Mouse (Mus musculus) adrenal gland, postnatal 14 days (tissue): Measurements from ENCODE around the gene Sel1l2. TPM values are rescaled to one million over a fixed set of nuclear protein-coding genes. Genes with fewer than 3 reads are reported as not detected.
A peak's percentile ranks its signal among the peaks of the same experiment; 100 is the strongest.

ENCODE experiments used
- DNase-seq: peaks from one replicate; pipeline ENCODE4 v3.0.0; 2021; ENCODE audit warnings: mixed read lengths
- long read RNA-seq, 2 experiments: library from polyadenylated mRNA; stranded (forward); transcript quantifications; one replicate each; pipeline ENCODE4 v2.0.0; 2021
- total RNA-seq: library from RNA; stranded (reverse); gene quantifications from 2 replicates; pipeline ENCODE4 v1.2.3, GENCODE M21; 2021

The Sel1l2 gene
- not detected in 2 replicates for total RNA-seq
- long read RNA-seq, experiment 1, partial matches to known transcripts = 0 of 2 reads
- long read RNA-seq, experiment 1, other reads (novel, unspliced or antisense) = 2 of 2 reads
- long read RNA-seq, experiment 2, partial matches to known transcripts = 0 of 9 reads
- long read RNA-seq, experiment 2, other reads (novel, unspliced or antisense) = 9 of 9 reads

DNA sequence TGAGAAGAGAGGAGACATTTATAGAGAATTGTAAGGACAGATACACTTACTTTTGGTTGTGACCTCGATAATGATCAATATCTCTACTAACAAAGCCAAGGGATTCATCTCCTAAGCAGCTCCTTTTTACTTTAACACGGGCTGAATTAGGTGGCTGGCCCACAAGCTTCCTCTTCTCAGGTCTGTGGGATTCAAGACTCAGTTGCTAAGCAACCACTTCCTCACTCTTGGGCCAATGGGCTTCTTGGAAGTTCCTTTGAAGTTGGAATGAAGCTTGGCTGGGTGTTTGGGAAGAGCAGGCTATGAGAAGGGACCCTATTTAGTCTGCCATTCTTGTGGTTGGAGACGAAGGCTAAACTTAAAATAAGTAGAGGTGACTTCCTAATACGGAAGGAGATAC is at the start of gene Sel1l2:
Gene Sel1l2, minus strand, starts transcription at position 182 of the 400 bp plus-strand sequence.
- DNase-seq = no peak

DNA sequence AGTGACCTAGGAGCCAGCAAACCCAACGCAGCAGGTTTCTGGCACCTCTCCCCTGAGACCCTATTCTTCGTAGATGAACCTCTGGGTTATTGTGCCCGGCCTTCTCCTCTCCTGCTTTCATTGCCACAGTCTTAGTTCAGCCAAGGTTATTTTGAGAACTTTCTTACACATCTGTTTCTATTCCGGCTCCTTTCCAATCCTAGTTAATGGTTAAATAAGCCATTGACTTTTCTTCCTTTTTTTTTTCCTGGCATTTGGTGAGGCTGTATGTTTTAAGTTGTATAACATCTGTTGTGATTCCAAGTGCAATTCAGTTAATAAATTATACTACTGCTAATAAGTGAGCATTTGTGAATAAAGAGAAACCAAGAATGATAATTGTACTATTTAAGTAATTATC is 49.6 kb upstream of the Sel1l2 start:
- DNase-seq = no peak

DNA sequence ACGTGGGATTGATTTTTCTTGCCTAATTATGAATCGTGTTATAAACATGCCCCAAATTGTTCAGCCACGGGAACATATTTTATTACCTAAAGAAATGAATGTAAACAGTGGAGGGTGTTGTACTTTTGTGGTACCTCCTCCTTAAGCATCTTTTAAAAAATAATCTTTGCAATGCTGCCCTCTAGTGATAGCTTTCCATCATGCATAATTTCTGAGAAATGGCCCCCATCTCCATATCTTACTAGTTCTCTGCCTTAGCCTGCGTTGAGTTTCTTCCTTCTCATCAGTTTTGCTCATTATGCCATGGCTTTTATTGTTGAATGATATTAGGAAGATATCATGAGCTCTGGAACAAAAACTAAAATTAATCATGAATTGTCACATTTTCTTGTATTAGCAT is 37.8 kb upstream of the Sel1l2 start:
- DNase-seq = no peak

DNA sequence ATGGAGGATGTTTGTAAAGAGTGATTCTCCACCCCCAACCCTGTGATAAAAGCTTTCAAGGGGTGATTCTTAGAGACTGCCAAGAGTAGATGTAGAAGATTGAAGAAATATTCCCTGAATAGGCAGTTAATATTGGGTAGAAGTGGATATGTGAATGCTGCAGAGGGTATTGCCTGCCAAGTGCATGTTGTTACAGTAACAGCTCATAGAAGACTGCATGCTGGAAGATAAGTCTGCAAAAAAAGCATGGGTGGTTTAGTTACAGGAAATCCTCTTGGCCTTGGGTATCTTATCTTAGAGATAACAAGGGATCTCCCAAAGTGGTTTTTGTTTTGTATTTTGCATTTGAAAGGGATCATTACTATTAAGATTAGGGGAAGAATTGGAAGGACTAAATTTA is 36.3 kb upstream of the Sel1l2 start:
- no peak for DNase-seq

DNA sequence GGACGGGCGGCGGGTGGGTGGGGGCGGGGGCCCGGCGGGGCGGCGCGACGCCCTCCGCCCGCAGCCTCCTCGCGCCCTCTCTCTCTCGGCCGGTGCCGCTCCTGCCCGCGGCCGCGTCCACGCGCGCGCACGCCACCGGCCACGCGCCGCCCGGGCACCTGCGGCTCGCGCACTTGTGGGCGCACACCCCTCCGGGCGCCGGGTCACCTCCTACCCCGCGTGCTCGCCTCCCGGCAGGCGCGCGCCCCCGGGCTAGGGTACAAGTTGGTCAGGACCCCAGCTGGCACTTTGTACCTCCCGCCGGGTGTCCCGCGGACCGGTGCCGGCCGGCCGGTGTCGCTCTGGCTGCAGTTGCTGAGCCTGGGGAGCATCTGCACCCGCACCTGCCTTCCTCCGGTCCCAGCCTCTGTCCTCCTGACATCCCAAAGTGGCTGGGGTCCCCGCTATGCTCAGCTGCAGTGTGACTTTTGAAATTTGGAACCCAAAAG is 6.3 kb upstream of the Sel1l2 start:
- peak; percentile 32 for DNase-seq

DNA sequence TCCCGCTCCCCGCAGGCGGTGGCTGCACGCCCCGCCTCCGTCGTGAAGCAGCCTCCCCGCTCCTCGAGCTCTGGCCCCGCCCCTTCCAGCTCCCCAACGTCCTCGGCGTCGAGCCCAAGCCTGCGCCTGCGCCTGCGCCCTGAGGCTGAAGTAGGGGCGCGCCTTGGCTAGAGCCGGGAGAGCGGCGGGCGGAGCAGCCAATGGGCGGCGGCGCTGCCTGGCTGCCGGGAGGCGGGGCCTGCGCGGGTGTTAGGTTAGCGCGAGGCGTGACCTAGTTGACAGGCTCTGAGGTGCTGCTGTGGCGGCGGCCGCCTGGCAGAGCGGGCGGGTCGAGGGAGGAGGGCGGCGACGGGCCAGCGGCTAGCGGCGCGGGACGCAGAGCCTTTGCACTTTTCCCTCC is 5.7 kb upstream of the Sel1l2 start, which contains the start of gene Macrod2:
Gene Macrod2, plus strand, starts transcription at position 131 of the 400 bp plus-strand sequence.
- peak; percentile 99 for DNase-seq

DNA sequence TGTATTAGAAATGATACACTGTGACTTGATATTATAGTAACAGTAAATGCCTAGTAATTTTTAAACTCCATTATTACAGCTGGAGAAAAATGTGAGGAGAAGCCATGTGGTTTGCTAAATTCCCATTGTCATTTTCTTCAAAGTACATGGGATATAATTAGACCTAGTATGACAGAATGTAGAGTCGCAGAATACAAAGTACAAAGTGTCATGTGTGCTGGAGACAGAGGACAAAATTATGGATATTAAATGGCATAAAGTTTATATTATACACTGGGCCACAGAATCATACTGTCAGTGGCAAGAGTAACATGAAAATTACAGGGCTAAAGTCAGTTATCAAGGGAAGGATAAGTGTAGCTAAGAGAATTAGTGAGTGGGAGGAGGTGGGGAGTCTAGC is 24.7 kb downstream of the Sel1l2 start:
- no peak for DNase-seq

DNA sequence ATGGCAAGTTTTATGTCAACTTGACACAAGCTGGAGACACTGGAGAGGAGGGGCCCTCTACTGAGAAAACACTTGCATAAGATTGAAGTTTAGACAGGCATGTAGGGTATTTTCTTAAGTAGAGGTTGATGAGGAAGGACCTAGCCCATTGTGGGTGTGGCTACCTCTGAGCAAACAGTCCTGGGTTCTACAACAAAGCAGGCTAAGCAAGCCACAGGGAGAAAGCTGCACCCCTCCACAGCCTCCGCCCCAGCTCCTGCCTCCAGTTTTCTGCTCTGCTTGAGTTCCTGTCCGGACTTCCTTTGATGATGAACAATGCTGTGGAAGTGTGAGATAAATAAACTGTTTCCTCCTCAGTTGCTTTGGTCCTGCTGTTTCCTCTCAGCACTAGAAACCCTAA is 29.6 kb downstream of the Sel1l2 start:
- DNase-seq = no peak

DNA sequence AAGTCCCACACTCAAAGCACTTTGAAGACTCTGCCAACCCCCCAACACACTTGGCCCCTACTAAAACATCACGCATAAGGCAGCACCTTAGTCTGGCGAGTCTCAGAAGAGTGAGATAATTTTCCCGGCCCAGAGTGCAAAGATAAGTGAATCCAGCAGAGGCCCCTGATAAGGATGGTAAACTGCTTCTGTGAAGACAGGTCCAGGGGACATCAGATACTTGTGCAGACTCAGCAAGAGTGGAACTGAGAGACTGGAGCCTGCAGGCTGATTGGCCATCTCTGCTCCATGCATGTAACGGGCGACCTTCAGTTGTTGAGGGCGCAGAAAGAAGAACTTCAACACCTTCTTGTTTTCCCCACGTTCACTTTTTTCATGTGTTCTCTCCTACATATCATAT is 47.1 kb downstream of the Sel1l2 start:
- no peak for DNase-seq

DNA sequence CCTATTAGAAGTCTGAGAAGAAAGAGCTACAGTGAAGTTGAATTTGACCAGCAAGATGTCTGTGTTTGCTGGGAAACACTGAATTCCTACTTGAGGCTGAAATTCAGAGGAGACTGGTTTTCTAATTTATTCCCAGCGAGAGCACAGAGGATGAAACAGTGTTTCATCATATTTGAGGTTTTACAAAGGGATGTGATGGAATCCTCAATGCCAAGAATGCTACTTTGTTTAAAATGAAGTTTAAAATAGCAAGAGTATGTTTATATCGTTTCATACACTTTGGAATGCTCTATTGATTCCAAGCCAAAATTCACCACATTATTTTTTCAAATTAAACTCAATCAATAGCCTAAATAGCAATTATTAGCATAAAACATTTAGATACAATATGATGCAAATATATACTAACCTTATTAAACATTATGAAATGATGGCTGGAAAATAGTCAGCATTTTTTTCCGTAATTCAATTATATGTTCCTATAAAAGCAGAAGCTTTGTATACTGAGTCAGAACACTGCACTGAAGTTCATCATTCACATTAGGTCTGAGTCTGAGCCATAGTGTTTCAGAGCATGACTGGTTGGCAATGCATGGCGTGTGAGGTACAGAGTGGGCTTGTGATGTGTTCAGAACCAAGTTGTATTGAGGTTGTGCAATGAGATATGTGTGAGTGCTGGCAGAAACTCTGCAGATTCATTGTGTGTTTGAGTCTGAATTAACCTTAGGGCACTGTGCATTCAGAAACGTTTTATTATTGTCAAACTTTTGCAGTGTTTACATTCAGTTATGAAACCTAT is 58.8 kb downstream of the Sel1l2 start:
- DNase-seq = no peak

DNA sequence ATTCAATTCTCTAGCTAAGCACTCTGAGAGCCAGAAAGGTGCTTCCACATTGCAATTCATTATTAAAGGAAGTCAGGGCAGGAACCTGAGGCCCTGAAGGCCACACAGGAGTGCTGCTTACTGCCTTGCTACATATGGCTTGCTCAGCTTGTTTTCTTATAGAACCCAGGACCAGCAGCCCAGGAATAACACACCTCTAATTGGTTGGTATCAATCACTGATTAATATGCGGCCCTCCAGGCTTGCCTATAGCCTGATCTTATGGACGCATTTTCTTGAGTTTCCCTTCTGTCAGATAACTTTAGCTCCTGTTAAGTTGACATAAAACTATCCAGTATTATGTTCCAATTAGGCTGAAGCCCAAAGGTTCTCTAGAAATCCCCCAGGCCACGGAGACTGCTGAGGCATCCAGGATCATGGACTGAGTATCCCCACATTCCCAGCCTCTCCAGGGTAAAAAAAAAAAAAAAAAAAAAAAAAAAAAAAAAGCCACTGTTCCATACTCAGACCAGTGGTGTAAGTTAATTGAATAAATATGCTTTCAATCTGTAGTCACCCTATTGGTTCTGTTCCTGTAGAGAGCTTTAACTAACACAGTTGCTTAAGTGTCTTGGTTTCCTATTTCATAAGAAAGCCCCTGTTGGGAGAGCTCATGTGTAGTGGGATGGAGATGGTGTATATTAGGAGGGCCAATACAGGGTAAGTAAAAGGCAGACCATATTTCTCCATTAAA is 86.4 kb downstream of the Sel1l2 start:
- no peak for DNase-seq

DNA sequence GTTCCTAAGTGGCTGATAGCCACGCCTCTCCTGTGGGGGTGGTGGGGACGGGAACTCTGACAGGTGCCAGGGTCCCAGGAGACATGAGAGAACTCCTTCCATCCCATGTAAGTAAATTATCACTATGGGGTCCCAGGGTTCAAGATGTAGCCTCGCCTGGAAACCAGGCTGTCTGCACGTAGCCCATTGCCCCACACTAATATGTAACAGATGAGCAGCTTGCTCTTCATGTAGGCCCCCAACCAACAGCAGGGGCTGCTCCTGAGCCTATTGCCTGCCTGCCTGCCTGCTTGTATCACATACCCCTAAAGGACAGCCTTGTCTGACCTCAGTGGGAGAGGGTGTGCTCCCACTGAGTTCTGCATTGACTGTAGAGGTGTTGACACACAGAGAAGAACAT is 92.4 kb downstream of the Sel1l2 start:
- DNase-seq = no peak

DNA sequence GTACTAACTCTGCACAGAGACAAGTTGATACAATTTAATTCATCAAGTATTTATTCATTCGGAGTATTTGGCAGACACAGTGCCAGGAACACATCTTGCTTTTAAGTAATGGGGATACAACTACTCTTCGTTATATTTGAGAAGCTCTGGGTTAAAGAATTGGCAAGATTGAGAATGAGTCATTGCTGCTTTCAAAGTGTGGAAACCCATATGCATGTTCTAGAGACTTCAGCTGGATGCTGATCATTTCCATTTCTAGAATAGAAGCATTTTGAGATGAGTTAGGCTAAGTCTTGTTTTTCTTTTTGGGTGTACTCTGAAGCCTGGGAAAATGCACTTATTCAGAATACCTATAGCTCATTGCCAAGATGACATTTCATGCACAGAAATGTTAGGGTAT is 95.7 kb downstream of the Sel1l2 start:
- no peak for DNase-seq

DNA sequence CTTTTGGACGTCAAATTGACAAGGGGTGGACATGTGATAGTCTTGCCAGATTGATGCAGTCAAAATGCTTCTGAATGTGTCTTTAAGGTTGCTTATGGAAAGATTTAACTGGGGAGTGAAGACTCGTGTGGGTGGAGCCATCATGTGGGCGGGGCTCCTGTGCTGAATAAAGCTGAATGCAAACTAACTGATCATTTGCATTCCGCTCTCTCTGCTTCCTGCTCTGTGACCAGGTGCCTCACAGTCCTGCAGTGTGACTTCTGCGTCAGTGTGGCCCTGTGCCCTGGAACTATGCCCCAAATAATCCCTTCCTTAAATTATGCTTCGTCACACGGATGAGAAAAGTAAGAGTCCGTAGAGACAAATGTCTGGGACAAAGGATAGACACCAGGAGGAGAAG is 108.7 kb downstream of the Sel1l2 start:
- no peak for DNase-seq

DNA sequence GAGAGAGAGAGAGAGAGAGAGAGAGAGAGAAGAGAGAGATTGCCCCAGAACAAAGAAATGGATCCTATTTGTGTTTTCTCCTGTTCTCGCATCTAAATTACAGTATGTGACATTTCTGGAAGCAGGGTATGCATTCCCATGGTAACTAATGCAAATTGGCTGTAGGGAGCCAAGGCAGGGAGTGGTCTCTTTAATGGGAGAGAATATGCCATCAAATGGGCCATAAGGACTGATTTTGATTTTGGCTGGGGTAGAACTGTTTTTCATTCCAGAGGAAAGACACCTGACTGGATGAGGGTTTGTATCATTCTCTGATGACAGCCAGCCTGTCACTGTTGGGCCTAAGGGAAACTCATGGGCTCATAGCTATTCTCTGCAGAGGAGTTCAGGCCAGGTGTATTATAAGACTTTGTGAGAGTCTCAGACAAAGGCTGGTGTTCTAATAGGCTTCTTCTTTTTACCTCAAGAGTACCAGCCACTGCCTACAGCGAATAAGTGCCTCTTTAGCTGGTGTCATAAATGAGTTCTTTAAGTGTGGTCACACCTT is 133.8 kb downstream of the Sel1l2 start:
- DNase-seq = no peak

DNA sequence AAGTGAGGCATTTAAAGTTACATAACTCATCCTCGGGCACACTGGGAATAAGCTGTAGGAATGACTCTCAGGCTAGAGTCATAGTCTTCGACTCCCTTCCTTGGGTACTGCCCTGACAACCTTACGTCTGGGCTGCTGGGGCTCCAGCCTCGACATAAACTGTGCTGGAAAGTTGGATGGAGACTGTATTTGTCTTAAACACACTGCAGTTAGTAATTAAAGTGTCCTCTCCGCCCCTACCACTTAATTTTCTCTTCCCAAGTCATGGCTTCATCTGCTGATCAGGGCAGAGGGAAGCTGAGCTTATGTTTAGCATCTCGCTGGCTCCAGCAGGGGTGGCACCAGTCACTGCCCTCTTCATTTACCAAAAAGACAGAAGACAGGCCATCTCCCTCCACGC is 135.2 kb downstream of the Sel1l2 start:
- DNase-seq = no peak

DNA sequence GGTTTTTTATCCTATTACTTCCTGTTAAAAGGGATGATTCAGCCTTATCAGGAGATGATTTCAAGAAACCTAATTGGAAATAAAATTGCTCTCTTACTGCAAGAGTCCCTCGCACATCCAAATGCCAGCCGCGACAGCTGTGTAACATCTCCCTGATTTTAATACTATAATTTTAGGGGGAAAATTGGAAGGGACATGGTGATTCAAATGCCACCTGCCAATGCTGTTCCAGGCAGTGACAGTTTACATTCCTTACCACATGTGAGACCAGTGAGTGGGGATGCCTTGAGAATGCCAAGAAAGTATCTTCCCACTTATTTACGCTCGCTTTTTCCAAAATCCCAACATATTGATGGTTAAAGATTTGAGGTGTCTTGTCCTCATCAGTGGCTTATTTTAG is 146.4 kb downstream of the Sel1l2 start:
- DNase-seq = no peak

DNA sequence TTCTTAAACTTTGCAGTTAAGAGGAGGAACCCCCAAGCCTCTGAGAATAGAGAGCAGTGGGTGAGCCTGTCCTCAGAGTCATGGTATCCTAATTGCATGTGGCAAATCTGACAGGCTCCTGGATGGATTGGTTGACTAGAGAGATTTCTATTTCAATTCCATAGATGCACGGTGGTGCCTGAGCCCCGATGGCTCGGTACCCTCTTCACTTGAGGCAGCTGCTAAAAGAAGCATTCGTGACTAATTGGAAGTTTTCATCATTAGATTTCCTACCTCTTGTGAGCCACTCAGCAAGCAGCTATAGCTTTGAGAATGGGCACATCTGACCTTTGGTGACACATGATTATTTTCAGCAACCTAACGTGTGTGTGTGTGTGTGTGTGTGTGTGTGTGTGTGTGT is 147.1 kb downstream of the Sel1l2 start:
- DNase-seq = no peak

DNA sequence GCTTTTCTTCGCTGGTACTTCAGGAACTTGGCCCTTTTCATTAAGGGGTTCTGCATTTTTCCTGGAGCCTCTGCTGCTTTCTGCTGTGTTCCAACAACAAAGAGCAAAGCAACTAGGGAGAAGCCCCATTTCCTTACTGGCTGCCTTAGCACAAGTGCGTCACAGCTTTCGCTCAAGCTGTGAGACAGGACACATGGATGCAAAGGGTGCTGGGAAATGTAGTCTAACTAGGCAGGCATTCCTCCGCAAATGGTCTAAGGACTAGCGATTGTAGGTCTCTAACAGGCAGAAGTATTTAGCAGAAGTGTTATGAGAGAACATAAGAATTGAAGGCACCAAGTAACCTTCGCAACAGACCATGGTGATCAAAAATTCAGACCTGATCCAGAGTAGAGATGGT is 152.3 kb downstream of the Sel1l2 start:
- peak; percentile 6 for DNase-seq

DNA sequence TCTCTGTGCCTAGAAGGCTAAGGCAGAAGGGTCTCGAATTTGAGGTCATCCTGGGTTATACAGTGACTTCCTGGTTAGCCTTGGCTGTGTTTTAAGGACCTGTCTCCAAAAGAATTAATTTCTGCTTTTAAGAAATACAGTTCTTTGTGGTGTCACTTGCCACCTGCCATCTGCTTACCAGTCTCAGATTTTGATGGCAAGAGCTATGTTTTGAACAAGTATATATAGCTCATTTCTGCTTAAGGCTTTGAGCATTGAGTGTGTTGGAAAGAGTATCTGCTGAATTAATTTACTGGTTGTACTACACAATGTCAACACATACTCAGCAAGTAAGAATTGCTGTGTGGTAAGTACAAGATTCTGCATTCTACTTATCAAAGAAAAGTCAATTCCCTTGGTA is 159.2 kb downstream of the Sel1l2 start:
- DNase-seq = no peak

DNA sequence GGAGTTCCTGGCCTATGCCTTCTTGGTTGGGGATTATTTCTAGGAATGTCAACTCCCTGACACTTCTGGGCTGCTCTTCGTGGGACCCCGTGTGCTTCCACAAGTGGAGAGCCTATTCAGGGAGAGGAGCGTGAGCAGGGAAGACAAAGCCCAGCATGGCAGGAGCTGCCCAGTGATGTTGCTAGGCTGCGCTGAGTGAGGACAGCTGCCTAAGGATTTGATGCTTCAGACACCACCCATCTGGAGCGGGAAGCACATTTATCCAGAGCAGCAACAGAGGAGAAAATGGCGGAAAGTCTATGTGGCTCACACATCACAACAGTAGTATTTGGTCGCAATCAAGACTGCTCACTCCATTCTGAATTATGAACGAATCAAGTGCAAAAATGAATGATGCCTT is 169.2 kb downstream of the Sel1l2 start:
- no peak for DNase-seq

DNA sequence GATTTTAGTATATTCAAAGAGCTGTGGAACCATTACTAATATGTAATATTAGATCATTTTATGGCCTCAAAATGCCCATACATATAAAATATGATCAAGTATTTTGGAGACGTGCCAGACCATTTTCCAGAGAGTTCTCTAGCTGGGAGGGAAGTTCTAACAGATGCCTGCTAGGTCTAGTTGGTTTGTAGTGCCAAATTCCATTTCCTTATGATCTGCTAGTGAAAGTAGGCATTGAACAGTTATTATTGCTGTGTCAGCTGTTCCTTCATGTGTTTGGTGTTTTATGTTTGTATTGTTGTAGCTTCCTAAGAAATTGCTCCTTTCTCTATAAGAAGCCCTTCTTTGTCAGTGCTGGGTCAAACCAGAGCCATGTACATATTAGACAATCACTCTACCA is 173.5 kb downstream of the Sel1l2 start:
- DNase-seq = no peak

DNA sequence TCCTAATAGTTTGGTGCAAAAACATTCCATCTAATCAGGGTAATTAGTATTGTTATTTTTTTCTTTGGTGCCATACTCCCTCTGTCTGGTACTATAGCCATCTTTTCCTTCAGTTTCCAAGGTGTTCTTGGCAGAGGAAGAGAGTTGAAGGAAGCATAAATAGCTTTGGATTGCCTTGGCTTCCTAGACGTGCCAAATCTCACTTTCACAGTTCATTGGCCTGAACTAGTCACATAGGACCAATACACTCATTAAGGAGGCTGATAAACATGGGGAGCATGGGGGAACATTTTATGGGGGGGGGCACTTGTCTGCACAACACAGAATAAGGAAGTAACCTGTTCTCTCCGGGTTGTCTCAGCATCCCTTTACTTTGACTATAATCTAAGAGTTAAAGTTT is 174.1 kb downstream of the Sel1l2 start:
- DNase-seq = no peak
